8 mouse cellular contexts compared by ENCODE assay signal in genomic region chr4:120747941-120748866, GRCm38 (mm10). TPM values are rescaled to one million over a fixed set of nuclear protein-coding genes. Genes with fewer than 3 reads are reported as not detected.
DNase-seq lines count a peak whose midpoint lies in the region; ATAC-seq and TF ChIP-seq lines count a peak whose summit lies in the region.

Gene Kcnq4, minus strand, starts transcription at chr4:120748612.

- peaks cover 90% of the 10 kb centered on the region for H3K27me3 ChIP-seq in heart, embryonic 12.5 days (replicated peaks)
- peaks cover 86% of the 10 kb centered on the region for H3K27me3 ChIP-seq in hindbrain, embryonic 10.5 days (ENCODE audit: insufficient read depth, poor library complexity, severe bottlenecking)
- peaks cover 82% of the 10 kb centered on the region for H3K27me3 ChIP-seq in midbrain, embryonic 13.5 days

- H3K36me3 ChIP-seq in heart, embryonic 12.5 days, result no peaks in the 10 kb centered on the region
- no peaks in the 10 kb centered on the region for H3K36me3 ChIP-seq in hindbrain, embryonic 10.5 days
- H3K36me3 ChIP-seq in midbrain, embryonic 13.5 days, result no peaks in the 10 kb centered on the region

- H3K4me3 ChIP-seq in heart, embryonic 12.5 days, result peak within 1 kb of the TSS; percentile 63
- peak within 1 kb of the TSS; percentile 70 for H3K4me3 ChIP-seq in hindbrain, embryonic 10.5 days
- peak within 1 kb of the TSS; percentile 66 for H3K4me3 ChIP-seq in midbrain, embryonic 13.5 days (replicated peaks)

- TF ChIP-seq POLR2A in brain, embryonic 14.5 days (IDR thresholded peaks at IDR 0.05; ENCODE audit: borderline replicate concordance, extremely low read depth, insufficient read depth, insufficient read length, poor library complexity, severe bottlenecking), result no peak

- ATAC-seq in heart, embryonic 12.5 days (ENCODE audit: insufficient number of reproducible peaks, low FRiP score), result no peak
- no peak; the same call in 1 of the 2 replicates for ATAC-seq in midbrain, embryonic 13.5 days
- no peak for ATAC-seq in inflammation-experienced regulatory T-cells, adult 6 months

- H3K4me2 ChIP-seq in heart, embryonic 12.5 days, result peak within 1 kb of the TSS; percentile 99
- H3K4me2 ChIP-seq in midbrain, embryonic 13.5 days (replicated peaks), result peak within 1 kb of the TSS; percentile 100

- no peaks in the 10 kb centered on the region for H3K9me3 ChIP-seq in heart, embryonic 12.5 days (replicated peaks)
- H3K9me3 ChIP-seq in hindbrain, embryonic 10.5 days, result no peaks in the 10 kb centered on the region
- no peaks in the 10 kb centered on the region for H3K9me3 ChIP-seq in midbrain, embryonic 13.5 days

- peaks cover 14% of the 10 kb centered on the region for H3K4me1 ChIP-seq in heart, embryonic 12.5 days (replicated peaks)
- H3K4me1 ChIP-seq in hindbrain, embryonic 10.5 days (replicated peaks), result peaks cover 41% of the 10 kb centered on the region
- peaks cover 28% of the 10 kb centered on the region for H3K4me1 ChIP-seq in midbrain, embryonic 13.5 days (replicated peaks)

- no peak for TF ChIP-seq CTCF in brain, embryonic 14.5 days (IDR thresholded peaks at IDR 0.05; ENCODE audit: borderline replicate concordance, extremely low read depth, insufficient read depth, insufficient read length)

- H3K9ac ChIP-seq in heart, embryonic 12.5 days, result peak within 1 kb of the TSS; percentile 67; the same call in 1 of the 2 replicates
- H3K9ac ChIP-seq in midbrain, embryonic 13.5 days (replicated peaks), result peak within 1 kb of the TSS; percentile 74

- no peak within 1 kb of the TSS for H3K27ac ChIP-seq in heart, embryonic 12.5 days (ENCODE audit: poor library complexity, severe bottlenecking)
- H3K27ac ChIP-seq in hindbrain, embryonic 10.5 days, result peak within 1 kb of the TSS; percentile 86
- no peak within 1 kb of the TSS for H3K27ac ChIP-seq in midbrain, embryonic 13.5 days

- 2% methylated on average over 42 of the region's 42 CpGs for WGBS in heart, embryonic 12.5 days
- 1% methylated on average over 42 of the region's 42 CpGs for WGBS in hindbrain, embryonic 10.5 days
- 2% methylated on average over 42 of the region's 42 CpGs for WGBS in midbrain, embryonic 13.5 days

- intact Hi-C loops in heart, postnatal 36 days (cut with DNase I), result no loop called here

- no peak for DNase-seq in heart, postnatal 36 days
- DNase-seq in brain, embryonic 14.5 days (ENCODE audit: low read depth), result no peak
- DNase-seq in hindbrain, embryonic 10.5 days (ENCODE audit: low spot score), result peak; percentile 31
- no peak for DNase-seq in urinary bladder, postnatal 36 days (ENCODE audit: low spot score in 2 of 2)
- DNase-seq in right cerebral cortex, adult 2 months (ENCODE audit: low spot score in 2 of 2), result no peak

RNA-seq across cellular contexts. Expression of gene Kcnq4, which starts in this region (rescaled TPM):
- polyA plus RNA-seq in heart, embryonic 12.5 days (2016; fragmentation: Nextera tagmentation; extraction: Ambion mirVana), result 0.89 and 0.95 TPM in 2 replicates
- total RNA-seq in heart, postnatal 36 days (2021), result 1 to 10 TPM; 2.4 to 2.6 TPM
- polyA plus RNA-seq in brain, embryonic 14.5 days (2012; rRNA removed), result 10.9 and 11.8 TPM in 2 replicates
- polyA plus RNA-seq in hindbrain, embryonic 10.5 days (2016; fragmentation: Nextera tagmentation; extraction: Ambion mirVana), result 3.9 and 4.6 TPM in 2 replicates
- polyA plus RNA-seq in midbrain, embryonic 13.5 days (2015; fragmentation: Nextera tagmentation; extraction: Ambion mirVana), result 3.2 and 3.9 TPM in 2 replicates
- not detected for polyA plus RNA-seq in inflammation-experienced regulatory T-cells, adult 6 months (2017; shearing (Covaris generic))
